Mouse (Mus musculus): Measurements from ENCODE around the gene B230217C12Rik. TPM values are rescaled to one million over a fixed set of nuclear protein-coding genes. Genes with fewer than 3 reads are reported as not detected.
"Not testable (repeated sequence)": the region's sequence is repeated elsewhere in the genome, so short reads cannot be mapped to it uniquely, and the experiment has no call there.

The B230217C12Rik gene
- polyA plus RNA-seq, 1 experiment from 2014 or later: 38.8 TPM

DNA sequence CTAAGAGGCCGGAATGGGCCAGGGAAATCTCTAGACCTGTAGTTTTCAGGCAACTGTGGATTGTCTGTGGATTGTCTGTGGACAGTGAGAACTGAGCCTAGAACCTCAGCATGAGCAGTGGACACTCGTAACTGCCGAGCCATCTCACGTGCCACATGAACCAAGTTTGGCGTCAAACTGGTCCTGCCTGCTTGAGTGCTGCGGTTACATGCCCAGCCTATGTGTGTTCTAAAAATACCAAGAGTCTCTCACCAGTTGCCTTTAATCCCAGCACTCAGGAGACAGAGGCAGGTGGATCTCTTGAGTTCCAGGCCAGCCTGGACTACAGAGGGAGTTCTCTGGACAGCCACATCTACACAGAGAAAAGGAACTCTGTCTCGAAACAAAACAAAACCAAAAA lies 11.2 kb upstream of the B230217C12Rik start:
- no peak for DNase-seq (ENCODE audit: low spot score)
- Histone ChIP-seq H3K4me3 (replicated peaks; ENCODE audit: low read length) (no peak overlapping the region), H3K27ac (no peak overlapping the region), H3K4me2 (replicated peaks) (no peak overlapping the region), H3K4me1 (replicated peaks; ENCODE audit: control insufficient read depth, insufficient read depth, low read length) (0 out of 2 replicates have a peak, but pooled peaks cover 3% of the 10 kb centered on the region), H3K27me3 (ENCODE audit: control insufficient read depth, insufficient read depth, low read length) (no peaks in the 10 kb centered on the region), H3K36me3 (replicated peaks; ENCODE audit: control insufficient read depth, insufficient read depth) (peaks cover 82% of the 10 kb centered on the region), H3K9me3 (ENCODE audit: control insufficient read depth, low read length) (no peaks in the 10 kb centered on the region), H3K9ac (no peak overlapping the region)
- no peak for ATAC-seq (ENCODE audit: low FRiP score)
- WGBS: 94% methylated on average over 7 of the region's 7 CpGs

DNA sequence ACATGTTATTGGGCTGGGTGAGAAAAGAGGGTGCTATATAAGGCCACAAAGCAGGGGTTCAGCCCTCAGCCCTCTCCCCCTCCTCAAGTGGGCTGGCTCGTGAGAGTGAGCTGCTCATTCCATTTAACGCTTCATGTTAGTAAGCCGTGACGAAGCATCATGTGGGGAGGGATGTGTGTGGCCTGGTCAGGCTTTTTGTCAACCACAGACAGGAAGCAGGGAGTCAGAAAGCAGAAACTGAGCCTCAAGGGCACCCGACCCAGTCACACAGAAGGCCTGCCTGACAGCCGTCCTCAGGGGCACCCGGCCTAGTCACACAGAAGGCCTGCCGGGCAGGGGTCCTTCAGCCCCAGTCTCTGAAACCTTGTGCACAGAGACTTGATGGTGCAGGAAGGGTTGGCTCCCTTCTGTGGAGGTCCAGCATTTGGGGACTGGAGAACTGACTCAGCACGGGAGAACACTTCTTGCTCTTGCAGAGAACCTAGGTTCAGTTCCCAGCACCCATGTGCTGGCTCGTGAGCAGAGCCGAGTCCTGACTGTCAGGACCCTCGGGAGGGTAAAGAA lies 10.6 kb upstream of the B230217C12Rik start:
- ATAC-seq (ENCODE audit: low FRiP score) (no peak), DNase-seq (ENCODE audit: low spot score) (no peak)
- no peaks in the 10 kb centered on the region for H3K9me3 ChIP-seq (ENCODE audit: control insufficient read depth, low read length)
- no peaks in the 10 kb centered on the region for H3K27me3 ChIP-seq (ENCODE audit: control insufficient read depth, insufficient read depth, low read length)
- H3K9ac ChIP-seq: no peak overlapping the region
- peaks cover 82% of the 10 kb centered on the region for H3K36me3 ChIP-seq (replicated peaks; ENCODE audit: control insufficient read depth, insufficient read depth)
- WGBS: 83% methylated on average over 12 of the region's 12 CpGs
- H3K27ac ChIP-seq: no peak overlapping the region
- 0 out of 2 replicates have a peak, but pooled peaks cover 3% of the 10 kb centered on the region for H3K4me1 ChIP-seq (replicated peaks; ENCODE audit: control insufficient read depth, insufficient read depth, low read length)
- no peak overlapping the region for H3K4me2 ChIP-seq (replicated peaks)
- no peak overlapping the region for H3K4me3 ChIP-seq (replicated peaks; ENCODE audit: low read length)

DNA sequence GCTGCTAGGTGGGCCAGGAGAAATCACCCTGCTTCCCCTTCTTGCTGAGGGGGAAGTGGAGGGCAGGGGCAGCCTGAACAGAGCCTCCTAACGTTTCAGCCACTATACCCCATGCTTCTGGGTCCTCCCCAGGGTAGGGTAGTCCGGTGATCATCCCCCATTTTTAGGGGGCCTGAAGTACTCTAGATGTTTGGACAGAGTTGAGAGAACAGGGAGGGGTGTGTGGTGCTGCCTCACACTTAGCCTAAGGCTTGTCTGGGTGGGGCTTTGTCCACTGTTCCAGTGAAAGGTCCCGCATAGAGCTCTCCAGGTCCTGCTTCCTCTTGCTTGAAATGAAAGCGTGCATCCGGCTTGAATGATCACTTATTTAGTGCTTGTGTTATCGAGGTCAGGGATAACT lies 10.1 kb upstream of the B230217C12Rik start:
- DNase-seq (ENCODE audit: low spot score): no peak
- Histone ChIP-seq H3K4me2 (replicated peaks) (no peak overlapping the region), H3K36me3 (replicated peaks; ENCODE audit: control insufficient read depth, insufficient read depth) (peaks cover 82% of the 10 kb centered on the region), H3K4me3 (replicated peaks; ENCODE audit: low read length) (no peak overlapping the region), H3K4me1 (replicated peaks; ENCODE audit: control insufficient read depth, insufficient read depth, low read length) (no peaks in the 10 kb centered on the region), H3K27ac (no peak overlapping the region), H3K27me3 (ENCODE audit: control insufficient read depth, insufficient read depth, low read length) (no peaks in the 10 kb centered on the region), H3K9me3 (ENCODE audit: control insufficient read depth, low read length) (no peaks in the 10 kb centered on the region), H3K9ac (no peak overlapping the region)
- 84% methylated on average over 6 of the region's 6 CpGs for WGBS
- ATAC-seq (ENCODE audit: low FRiP score): no peak

DNA sequence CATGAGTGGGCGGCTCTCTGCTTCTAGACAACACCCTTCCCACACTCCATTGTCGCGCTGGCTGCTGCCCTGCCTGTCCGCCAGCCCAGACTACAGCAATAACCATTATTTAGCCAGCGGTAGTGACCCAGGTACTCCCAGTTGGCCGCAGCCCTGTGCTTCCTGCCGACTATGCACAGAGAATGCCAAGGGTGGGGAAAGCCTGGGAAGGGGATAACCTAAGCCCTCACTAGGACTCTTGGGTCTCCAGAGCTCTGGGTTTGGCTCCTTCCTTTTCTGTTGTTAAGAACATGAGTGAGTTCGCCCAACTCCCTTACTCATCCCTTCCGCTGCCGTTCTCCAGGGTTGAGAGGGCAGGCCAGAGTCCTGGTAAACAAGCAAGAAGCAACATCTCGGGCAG lies 8.6 kb upstream of the B230217C12Rik start:
- Histone ChIP-seq H3K9me3 (ENCODE audit: control insufficient read depth, low read length) (no peaks in the 10 kb centered on the region), H3K27ac (no peak overlapping the region), H3K36me3 (replicated peaks; ENCODE audit: control insufficient read depth, insufficient read depth) (peaks cover 82% of the 10 kb centered on the region), H3K9ac (no peak overlapping the region), H3K4me3 (replicated peaks; ENCODE audit: low read length) (no peak overlapping the region), H3K27me3 (ENCODE audit: control insufficient read depth, insufficient read depth, low read length) (no peaks in the 10 kb centered on the region), H3K4me1 (replicated peaks; ENCODE audit: control insufficient read depth, insufficient read depth, low read length) (no peaks in the 10 kb centered on the region), H3K4me2 (replicated peaks) (no peak overlapping the region)
- DNase-seq (ENCODE audit: low spot score) (no peak), ATAC-seq (ENCODE audit: low FRiP score) (no peak)
- WGBS: 75% methylated on average over 11 of the region's 11 CpGs

DNA sequence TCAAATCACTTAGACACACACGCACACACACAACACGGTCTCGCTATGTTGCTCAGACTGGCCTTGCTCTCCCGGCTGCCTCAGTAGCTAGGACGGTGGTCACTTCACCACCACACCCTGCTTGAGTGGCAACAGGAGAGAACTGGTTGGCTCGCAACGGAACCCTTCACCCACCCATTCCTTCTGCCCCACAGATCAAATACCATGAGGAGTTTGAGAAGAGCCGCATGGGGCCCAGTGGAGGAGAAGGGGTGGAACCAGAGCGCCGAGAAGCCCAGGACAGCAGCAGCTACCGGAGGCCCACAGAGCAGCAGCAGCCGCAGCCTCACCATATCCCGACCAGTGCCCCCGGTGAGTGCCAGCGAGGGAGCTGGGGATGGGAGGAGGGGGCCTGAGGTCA lies 7.2 kb upstream of the B230217C12Rik start:
- DNase-seq (ENCODE audit: low spot score): no peak

DNA sequence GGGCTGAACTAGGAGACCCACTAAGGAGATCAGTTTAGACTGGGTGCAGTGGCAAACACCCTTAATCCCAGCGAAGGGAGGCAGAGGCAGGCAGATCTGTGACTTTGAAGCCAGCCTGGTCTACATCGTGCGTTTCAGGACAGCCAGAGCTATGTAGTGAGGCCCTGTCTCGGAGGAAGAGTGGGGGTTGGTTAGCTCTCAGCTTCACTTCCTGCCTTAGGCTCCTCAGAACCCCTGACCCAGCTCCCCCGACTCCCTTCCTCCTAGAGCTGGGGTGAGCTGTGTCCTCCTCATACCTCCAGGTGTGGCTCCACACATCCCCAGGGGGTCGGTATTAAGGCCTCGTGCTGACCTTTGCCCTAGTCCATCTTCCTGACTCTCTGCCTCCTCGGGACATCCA lies 4.0 kb upstream of the B230217C12Rik start:
- H3K4me1 ChIP-seq (replicated peaks; ENCODE audit: control insufficient read depth, insufficient read depth, low read length): no peaks in the 10 kb centered on the region
- WGBS: 63% methylated on average over 8 of the region's 8 CpGs
- no peak overlapping the region for H3K4me3 ChIP-seq (replicated peaks; ENCODE audit: low read length)
- ATAC-seq (ENCODE audit: low FRiP score): no peak
- DNase-seq (ENCODE audit: low spot score): no peak
- H3K4me2 ChIP-seq (replicated peaks): no peak overlapping the region
- peaks cover 65% of the 10 kb centered on the region for H3K36me3 ChIP-seq (replicated peaks; ENCODE audit: control insufficient read depth, insufficient read depth)
- H3K27me3 ChIP-seq (ENCODE audit: control insufficient read depth, insufficient read depth, low read length): no peaks in the 10 kb centered on the region
- H3K9me3 ChIP-seq (ENCODE audit: control insufficient read depth, low read length): no peaks in the 10 kb centered on the region
- H3K9ac ChIP-seq: no peak overlapping the region
- H3K27ac ChIP-seq: no peak overlapping the region

More for the DNA sequence above, 7.2 kb upstream of the B230217C12Rik start:
- WGBS: 74% methylated on average over 15 of the region's 15 CpGs
- H3K4me2 ChIP-seq (replicated peaks): no peak overlapping the region
- H3K27ac ChIP-seq: no peak overlapping the region
- H3K4me3 ChIP-seq (replicated peaks; ENCODE audit: low read length): no peak overlapping the region
- peaks cover 81% of the 10 kb centered on the region for H3K36me3 ChIP-seq (replicated peaks; ENCODE audit: control insufficient read depth, insufficient read depth)
- ATAC-seq (ENCODE audit: low FRiP score): no peak
- H3K27me3 ChIP-seq (ENCODE audit: control insufficient read depth, insufficient read depth, low read length): no peaks in the 10 kb centered on the region
- H3K4me1 ChIP-seq (replicated peaks; ENCODE audit: control insufficient read depth, insufficient read depth, low read length): no peaks in the 10 kb centered on the region
- H3K9me3 ChIP-seq (ENCODE audit: control insufficient read depth, low read length): no peaks in the 10 kb centered on the region
- H3K9ac ChIP-seq: no peak overlapping the region

DNA sequence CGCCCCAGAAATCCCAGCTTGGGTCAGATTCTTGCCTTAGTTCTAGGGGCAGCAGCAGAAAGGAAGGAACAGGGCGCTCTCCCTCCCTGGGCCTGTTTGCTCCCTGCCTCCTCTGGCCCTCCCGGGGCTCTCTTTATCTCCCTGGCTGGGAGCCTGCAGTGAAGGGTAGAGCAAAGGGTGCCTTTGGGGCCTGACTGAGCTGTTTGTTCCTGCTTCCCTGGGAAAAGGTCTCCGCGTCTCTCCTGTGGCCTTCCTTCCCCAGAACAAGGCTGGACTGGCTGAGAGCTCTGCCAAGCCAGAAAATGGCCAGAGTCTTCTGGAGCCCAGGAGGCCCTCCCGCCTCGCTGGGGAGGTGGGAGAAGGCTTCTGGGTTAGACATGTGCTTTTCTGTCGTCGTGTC lies 3.5 kb upstream of the B230217C12Rik start:
- H3K4me2 ChIP-seq (replicated peaks); ATAC-seq (ENCODE audit: low FRiP score); H3K27me3 ChIP-seq (ENCODE audit: control insufficient read depth, insufficient read depth, low read length); H3K27ac ChIP-seq; H3K9me3 ChIP-seq (ENCODE audit: control insufficient read depth, low read length); H3K4me3 ChIP-seq (replicated peaks; ENCODE audit: low read length); H3K9ac ChIP-seq; H3K4me1 ChIP-seq (replicated peaks; ENCODE audit: control insufficient read depth, insufficient read depth, low read length); DNase-seq (ENCODE audit: low spot score): not testable (repeated sequence)
- H3K36me3 ChIP-seq (replicated peaks; ENCODE audit: control insufficient read depth, insufficient read depth): peaks cover 59% of the 10 kb centered on the region
- 80% methylated on average over 9 of the region's 9 CpGs for whole genome bisulfite sequencing

DNA sequence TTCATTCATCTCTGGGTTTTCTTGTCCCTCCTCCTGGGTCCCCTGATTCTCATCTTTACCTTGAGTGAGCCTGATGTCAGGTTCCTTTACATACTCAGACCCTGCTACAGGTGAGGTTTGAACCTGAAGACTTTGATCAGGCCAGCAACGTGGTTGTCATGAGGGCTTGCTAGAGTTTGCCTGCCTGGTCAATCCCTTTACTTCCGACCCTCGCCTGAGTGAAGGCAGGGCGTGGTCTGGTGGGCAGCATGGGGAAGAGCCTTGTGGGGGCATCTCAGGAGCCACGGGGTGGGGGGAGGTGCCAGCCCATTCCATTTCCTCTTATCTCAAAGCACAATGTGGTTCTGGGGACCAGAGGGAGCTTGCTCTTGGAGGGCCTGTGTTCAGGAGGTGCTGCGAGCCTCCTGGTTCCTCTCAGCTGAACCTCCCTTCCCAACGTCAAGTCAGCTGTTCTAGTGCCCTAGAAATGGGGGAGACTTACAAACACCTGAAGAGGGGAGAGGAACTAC lies 2.9 kb upstream of the B230217C12Rik start:
- Histone ChIP-seq H3K4me2 (replicated peaks) (no peak overlapping the region), H3K27me3 (ENCODE audit: control insufficient read depth, insufficient read depth, low read length) (no peaks in the 10 kb centered on the region), H3K27ac (no peak overlapping the region), H3K9ac (no peak overlapping the region), H3K4me3 (replicated peaks; ENCODE audit: low read length) (no peak overlapping the region), H3K4me1 (replicated peaks; ENCODE audit: control insufficient read depth, insufficient read depth, low read length) (peaks cover 9% of the 10 kb centered on the region), H3K9me3 (ENCODE audit: control insufficient read depth, low read length) (no peaks in the 10 kb centered on the region), H3K36me3 (replicated peaks; ENCODE audit: control insufficient read depth, insufficient read depth) (peaks cover 53% of the 10 kb centered on the region)
- 92% methylated on average over 7 of the region's 7 CpGs for whole genome bisulfite sequencing
- ATAC-seq (ENCODE audit: low FRiP score) (no peak), DNase-seq (ENCODE audit: low spot score) (no peak)

DNA sequence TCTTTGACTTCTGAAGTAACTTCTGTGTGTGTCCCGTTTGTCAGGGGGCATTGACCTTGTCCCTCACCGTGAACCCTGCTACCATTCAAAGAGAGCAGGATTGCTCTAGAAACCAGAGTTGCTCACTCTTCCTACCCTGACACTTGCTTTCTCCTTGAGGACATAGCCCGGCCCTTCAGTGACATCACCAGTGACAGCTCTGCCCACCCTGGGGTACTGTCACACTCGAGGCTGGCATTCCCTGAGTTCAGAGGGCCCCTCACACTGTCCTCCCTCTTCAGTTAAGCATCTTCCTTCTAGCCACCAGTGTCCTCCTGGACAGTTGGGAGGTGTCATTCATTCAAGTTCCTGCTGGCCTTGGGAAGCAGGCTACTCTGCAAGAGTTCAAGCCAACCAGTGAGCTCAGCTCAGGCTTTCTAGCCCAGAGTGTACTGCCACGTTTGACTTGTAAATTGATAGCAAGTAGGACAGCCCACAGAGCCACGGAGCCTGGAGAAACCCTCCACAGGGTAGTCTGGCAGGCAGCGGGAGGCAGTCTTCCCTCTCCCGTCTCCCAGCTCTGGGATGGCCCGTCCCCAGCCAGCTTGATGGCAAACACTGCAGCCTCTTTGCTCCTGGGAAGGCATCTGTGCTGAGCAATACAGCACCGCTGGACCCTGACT lies 1.7 kb upstream of the B230217C12Rik start:
- Histone ChIP-seq H3K9ac (no peak overlapping the region), H3K4me2 (replicated peaks) (no peak overlapping the region), H3K27me3 (ENCODE audit: control insufficient read depth, insufficient read depth, low read length) (no peaks in the 10 kb centered on the region), H3K36me3 (replicated peaks; ENCODE audit: control insufficient read depth, insufficient read depth) (peaks cover 41% of the 10 kb centered on the region), H3K4me1 (replicated peaks; ENCODE audit: control insufficient read depth, insufficient read depth, low read length) (peaks cover 9% of the 10 kb centered on the region), H3K9me3 (ENCODE audit: control insufficient read depth, low read length) (no peaks in the 10 kb centered on the region), H3K27ac (no peak overlapping the region), H3K4me3 (replicated peaks; ENCODE audit: low read length) (no peak overlapping the region)
- no peak for ATAC-seq (ENCODE audit: low FRiP score)
- 37% methylated on average over 10 of the region's 10 CpGs for WGBS
- no peak for DNase-seq (ENCODE audit: low spot score)
